20 mouse cellular contexts compared by ENCODE assay signal in genomic region chr2:26606579-26606978, GRCm38 (mm10). TPM values are rescaled to one million over a fixed set of nuclear protein-coding genes. Genes with fewer than 3 reads are reported as not detected.
DNase-seq lines count a peak whose midpoint lies in the region; ATAC-seq and TF ChIP-seq lines count a peak whose summit lies in the region.
"Had no signal": no experiment of that assay in that cellular context is flagged by ENCODE, and none has a peak within 500 bp of the region (broad histone marks: within the 10 kb centered on the region; RNA-seq: fewer than 3 reads in every experiment).

No protein-coding gene starts in this region.

- TF ChIP-seq CTCF in small intestine, adult 2 months (IDR thresholded peaks at IDR 0.05; ENCODE audit: extremely low read depth, insufficient read length, insufficient replicate concordance, low read depth, low read length), result no peak
- no peak for TF ChIP-seq CTCF in hindbrain, postnatal 0 days (IDR thresholded peaks at IDR 0.05; ENCODE audit: low read depth)

- no peak for ATAC-seq in liver, embryonic 15.5 days (ENCODE audit: insufficient read depth)
- peak; percentile 31; the same call in 1 of the 2 replicates for ATAC-seq in common myeloid progenitor, adult 5-6 weeks (replicated peaks; ENCODE audit: low read depth, poor library complexity, severe bottlenecking)
- no peak for ATAC-seq in hindbrain, embryonic 16.5 days
- no peak for ATAC-seq in hindbrain, postnatal 0 days

- H3K4me3 ChIP-seq in liver, embryonic 15.5 days (replicated peaks), result no peak overlapping the region
- no peak overlapping the region for H3K4me3 ChIP-seq in small intestine, adult 2 months (ENCODE audit: low read depth, low read length)
- no peak overlapping the region for H3K4me3 ChIP-seq in hindbrain, embryonic 16.5 days (ENCODE audit: low read length)
- H3K4me3 ChIP-seq in hindbrain, postnatal 0 days (ENCODE audit: low read length), result no peak overlapping the region
- H3K4me3 ChIP-seq: liver, embryonic 13.5 days; myocyte had no signal

- H3K4me1 ChIP-seq in liver, embryonic 15.5 days (replicated peaks), result peaks cover 34% of the 10 kb centered on the region
- H3K4me1 ChIP-seq in small intestine, adult 2 months (ENCODE audit: control insufficient read depth, insufficient read depth, insufficient read length, low read length), result peaks cover 50% of the 10 kb centered on the region
- H3K4me1 ChIP-seq in hindbrain, embryonic 16.5 days (ENCODE audit: control insufficient read depth, insufficient read depth, low read depth, low read length), result peaks cover 13% of the 10 kb centered on the region; the same call in 1 of the 2 replicates
- H3K4me1 ChIP-seq in hindbrain, postnatal 0 days (ENCODE audit: insufficient read depth, low read length), result no peaks in the 10 kb centered on the region

- H3K27me3 ChIP-seq in liver, embryonic 15.5 days, result peaks cover 32% of the 10 kb centered on the region
- H3K27me3 ChIP-seq in small intestine, adult 2 months (ENCODE audit: control insufficient read depth, insufficient read depth, low read length), result no peaks in the 10 kb centered on the region
- peaks cover 14% of the 10 kb centered on the region for H3K27me3 ChIP-seq in hindbrain, embryonic 16.5 days (replicated peaks; ENCODE audit: control insufficient read depth, insufficient read depth, low read length)
- H3K27me3 ChIP-seq in hindbrain, postnatal 0 days (ENCODE audit: insufficient read depth, low read length), result no peaks in the 10 kb centered on the region

- H3K9me3 ChIP-seq in liver, embryonic 15.5 days (replicated peaks), result no peaks in the 10 kb centered on the region
- no peaks in the 10 kb centered on the region for H3K9me3 ChIP-seq in hindbrain, embryonic 16.5 days (ENCODE audit: control insufficient read depth, low read length)
- no peaks in the 10 kb centered on the region for H3K9me3 ChIP-seq in hindbrain, postnatal 0 days (ENCODE audit: low read length)
- H3K9me3 ChIP-seq: liver, embryonic 13.5 days had no signal

- DNase-seq in heart, adult 11 months, result peak; percentile 91
- no peak for DNase-seq in heart, adult 9 months (ENCODE audit: low spot score in 2 of 2)
- no peak for DNase-seq in liver
- no peak for DNase-seq in hindbrain, postnatal 0 days (ENCODE audit: low spot score)
- DNase-seq: adrenal gland, postnatal 25 days; B cell, adult 2 months; cerebellum, adult 11 months; kidney, adult 11 months; kidney, postnatal 4 days; liver, embryonic 13.5 days had no signal

- TF ChIP-seq POLR2A in small intestine, adult 2 months (IDR thresholded peaks at IDR 0.05; ENCODE audit: low read depth, low read length), result no peak

- WGBS in liver, embryonic 15.5 days (ENCODE audit: insufficient replicate concordance), result 43% methylated on average over 3 of the region's 3 CpGs
- WGBS in small intestine, adult 2 months, result 76% methylated on average over 3 of the region's 3 CpGs
- WGBS in hindbrain, embryonic 16.5 days, result 85% methylated on average over 3 of the region's 3 CpGs
- WGBS in hindbrain, postnatal 0 days, result 76% methylated on average over 3 of the region's 3 CpGs

- H3K4me2 ChIP-seq in liver, embryonic 15.5 days, result no peak overlapping the region
- H3K4me2 ChIP-seq in hindbrain, embryonic 16.5 days (ENCODE audit: low read length), result no peak overlapping the region
- H3K4me2 ChIP-seq in hindbrain, postnatal 0 days (ENCODE audit: low read depth, low read length), result no peak overlapping the region
- H3K4me2 ChIP-seq: liver, embryonic 13.5 days; midbrain, embryonic 11.5 days had no signal

- no peaks in the 10 kb centered on the region for H3K36me3 ChIP-seq in liver, embryonic 15.5 days (replicated peaks)
- no peaks in the 10 kb centered on the region for H3K36me3 ChIP-seq in small intestine, adult 2 months (ENCODE audit: control insufficient read depth, insufficient read depth, low read length)
- H3K36me3 ChIP-seq in hindbrain, embryonic 16.5 days (ENCODE audit: control insufficient read depth, insufficient read depth, low read length), result no peaks in the 10 kb centered on the region
- H3K36me3 ChIP-seq in hindbrain, postnatal 0 days (ENCODE audit: insufficient read depth, low read length), result no peaks in the 10 kb centered on the region
- H3K36me3 ChIP-seq: liver, embryonic 13.5 days had no signal

- H3K27ac ChIP-seq in liver, embryonic 15.5 days (replicated peaks), result peak overlapping the region; percentile 62; the same call in 1 of the 2 replicates
- peak overlapping the region; percentile 91 for H3K27ac ChIP-seq in small intestine, adult 2 months (ENCODE audit: insufficient read depth, low read depth, low read length)
- no peak overlapping the region for H3K27ac ChIP-seq in hindbrain, embryonic 16.5 days (ENCODE audit: low read depth, low read length)
- H3K27ac ChIP-seq in hindbrain, postnatal 0 days, result no peak overlapping the region
- H3K27ac ChIP-seq: liver, embryonic 13.5 days had no signal

- H3K9ac ChIP-seq in liver, embryonic 15.5 days, result no peak overlapping the region
- no peak overlapping the region for H3K9ac ChIP-seq in hindbrain, embryonic 16.5 days (ENCODE audit: low read depth, low read length)
- no peak overlapping the region for H3K9ac ChIP-seq in hindbrain, postnatal 0 days (replicated peaks; ENCODE audit: low read length)
- H3K9ac ChIP-seq: liver, embryonic 13.5 days had no signal

RNA-seq across cellular contexts. Expression of gene Agpat2, which starts 2.4 kb away (rescaled TPM):
- 55.6 and 63.7 TPM in 2 replicates for polyA plus RNA-seq in liver, embryonic 15.5 days (2015; fragmentation: Nextera tagmentation; extraction: Ambion mirVana)
- total RNA-seq in common myeloid progenitor, adult 5-6 weeks (2017), result 32.2 and 38.7 TPM in 2 replicates
- 288 and 515 TPM in 2 replicates for polyA plus RNA-seq in small intestine, adult 2 months (2012; rRNA removed)
- polyA plus RNA-seq in hindbrain, embryonic 16.5 days (2015; fragmentation: Nextera tagmentation; extraction: Ambion mirVana), result 6.2 and 7.2 TPM in 2 replicates
- total RNA-seq in hindbrain, postnatal 0 days (2014; rRNA removed), result 12.2 and 13.9 TPM in 2 replicates
- polyA plus RNA-seq in hindbrain, postnatal 0 days (2015; fragmentation: Nextera tagmentation; extraction: Ambion mirVana), result 6.2 and 8.2 TPM in 2 replicates

RNA-seq across cellular contexts. Expression of gene Gm20532, which starts 20.1 kb away (rescaled TPM):
- polyA plus RNA-seq in liver, embryonic 15.5 days (2015; fragmentation: Nextera tagmentation; extraction: Ambion mirVana), result not detected in 2 replicates
- not detected in 2 replicates for total RNA-seq in common myeloid progenitor, adult 5-6 weeks (2017)
- polyA plus RNA-seq in small intestine, adult 2 months (2012; rRNA removed), result not detected in 2 replicates
- polyA plus RNA-seq in hindbrain, embryonic 16.5 days (2015; fragmentation: Nextera tagmentation; extraction: Ambion mirVana), result not detected in 2 replicates
- total RNA-seq in hindbrain, postnatal 0 days (2014; rRNA removed), result not detected in 2 replicates
- not detected in 2 replicates for polyA plus RNA-seq in hindbrain, postnatal 0 days (2015; fragmentation: Nextera tagmentation; extraction: Ambion mirVana)
- total RNA-seq: adrenal gland, postnatal 25 days; ES-E14; gastrocnemius, postnatal 4 days; left cerebral cortex, adult 18-20 months had no signal
- polyA plus RNA-seq: liver, embryonic 13.5 days; midbrain, embryonic 11.5 days; myocyte; testis, adult 2 months had no signal

RNA-seq across cellular contexts. Expression of gene Fam69b, which starts 21.7 kb away (rescaled TPM):
- polyA plus RNA-seq in liver, embryonic 15.5 days (2015; fragmentation: Nextera tagmentation; extraction: Ambion mirVana), result 1.2 and 1.7 TPM in 2 replicates
- 17.5 and 19.9 TPM in 2 replicates for total RNA-seq in common myeloid progenitor, adult 5-6 weeks (2017)
- polyA plus RNA-seq in small intestine, adult 2 months (2012; rRNA removed), result 5.0 and 7.7 TPM in 2 replicates
- polyA plus RNA-seq in hindbrain, embryonic 16.5 days (2015; fragmentation: Nextera tagmentation; extraction: Ambion mirVana), result 153 and 156 TPM in 2 replicates
- total RNA-seq in hindbrain, postnatal 0 days (2014; rRNA removed), result 289 and 302 TPM in 2 replicates
- polyA plus RNA-seq in hindbrain, postnatal 0 days (2015; fragmentation: Nextera tagmentation; extraction: Ambion mirVana), result 129 and 142 TPM in 2 replicates

RNA-seq across cellular contexts. Expression of gene Egfl7, which starts 26.8 kb away (rescaled TPM):
- polyA plus RNA-seq in liver, embryonic 15.5 days (2015; fragmentation: Nextera tagmentation; extraction: Ambion mirVana), result 55.1 and 64.6 TPM in 2 replicates
- total RNA-seq in common myeloid progenitor, adult 5-6 weeks (2017), result 54.9 and 57.0 TPM in 2 replicates
- 61.1 and 96.8 TPM in 2 replicates for polyA plus RNA-seq in small intestine, adult 2 months (2012; rRNA removed)
- 75.4 and 76.2 TPM in 2 replicates for polyA plus RNA-seq in hindbrain, embryonic 16.5 days (2015; fragmentation: Nextera tagmentation; extraction: Ambion mirVana)
- total RNA-seq in hindbrain, postnatal 0 days (2014; rRNA removed), result 70.4 and 79.5 TPM in 2 replicates
- 74.8 and 76.5 TPM in 2 replicates for polyA plus RNA-seq in hindbrain, postnatal 0 days (2015; fragmentation: Nextera tagmentation; extraction: Ambion mirVana)

Comparison
In these comparisons a context has a peak if more than half of its experiments do, and no peak if none do; other contexts are left out.
1. H3K27ac ChIP-seq: peak in liver, embryonic 15.5 days (single experiment) and small intestine, adult 2 months (single experiment); none in hindbrain, embryonic 16.5 days (single experiment) and hindbrain, postnatal 0 days (single experiment).
2. RNA of gene Fam69b, which starts 21.7 kb away (polyA plus RNA-seq): 153 to 156 TPM in hindbrain, embryonic 16.5 days and 129 to 142 TPM in hindbrain, postnatal 0 days; 5.0 to 7.7 TPM in small intestine, adult 2 months and 1.2 to 1.7 TPM in liver, embryonic 15.5 days; every median in the first group is over 10 times any median in the second.